Mouse (Mus musculus): ENCODE measurements around the gene Tlr3. TPM values are rescaled to one million over a fixed set of nuclear protein-coding genes. Genes with fewer than 3 reads are reported as not detected.

Gene Tlr3
- total RNA-seq, 2 experiments from 2014 or later = 7.0 to 7.3 TPM

DNA sequence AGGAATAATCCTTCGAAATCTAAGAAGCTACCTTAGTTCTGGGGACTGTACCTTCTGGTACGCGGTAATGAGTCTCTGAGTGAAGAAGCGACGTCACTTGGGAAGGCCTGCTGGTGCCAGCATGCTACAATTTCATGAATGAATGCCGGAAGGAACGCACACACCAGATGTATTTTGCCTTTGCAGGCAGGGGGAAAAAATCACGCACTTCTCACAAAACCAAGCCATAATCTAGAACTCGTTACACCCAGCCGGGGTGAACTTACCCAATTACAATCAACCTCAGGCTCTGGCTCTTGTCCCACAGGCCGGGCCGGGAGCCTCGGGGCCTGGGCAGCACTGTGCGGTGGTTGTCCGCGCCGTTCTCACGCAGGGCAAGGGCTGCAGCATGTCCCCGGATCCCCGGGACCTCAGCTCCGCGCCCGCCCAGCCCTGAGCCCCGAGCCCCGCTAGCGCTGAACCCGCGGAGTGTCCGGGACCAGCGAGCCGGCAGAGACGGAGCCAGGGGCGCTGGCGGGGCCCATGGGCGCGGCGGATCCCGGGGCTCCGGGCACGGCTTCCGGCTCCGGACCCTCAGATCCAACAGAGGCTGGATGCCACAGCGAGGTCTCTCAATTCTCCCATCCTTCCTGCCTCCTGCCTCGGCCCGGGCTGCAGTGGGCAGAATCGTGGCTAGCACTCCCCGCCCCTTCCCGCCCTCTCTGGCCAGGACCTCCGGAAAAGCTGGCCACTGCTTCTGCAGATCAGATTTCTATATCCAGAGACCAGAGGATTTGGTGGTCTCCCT lies 52.6 kb downstream of the Tlr3 start:
- intact Hi-C loops (cut with DNase I) = no loop called here
- DNase-seq (ENCODE audit: low spot score) = peak; percentile 6

DNA sequence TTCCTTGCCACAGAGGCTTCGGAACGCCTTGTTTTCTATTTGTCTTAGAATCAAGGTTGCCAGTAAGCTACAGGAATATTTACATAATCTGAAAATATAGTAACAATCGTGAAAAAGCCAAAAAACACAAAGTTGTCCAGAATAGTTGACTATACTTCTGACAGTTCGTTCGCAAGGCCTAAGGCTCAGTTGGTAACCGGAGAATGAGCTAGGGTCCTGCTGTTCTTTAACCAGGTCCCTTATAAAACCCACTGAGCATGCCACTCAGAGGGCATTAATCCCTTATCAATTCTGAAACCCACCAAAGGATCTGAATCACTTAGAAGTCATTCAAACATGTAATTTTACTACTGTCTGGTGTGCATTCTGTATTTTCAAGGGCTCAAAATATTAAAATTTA lies 55.1 kb downstream of the Tlr3 start:
- intact Hi-C loops (cut with DNase I) = no loop called here

More for the DNA sequence above, 55.1 kb downstream of the Tlr3 start:
- DNase-seq (ENCODE audit: low spot score) = no peak

Other genes starting within 250 kb of the Tlr3 start
- gene F11, start 149.0 kb downstream of the Tlr3 start, total RNA-seq (2021) = not detected
- gene Klkb1, start 116.2 kb downstream of the Tlr3 start, total RNA-seq (2021) = not detected
- not detected for gene Gm45753, start 102.6 kb downstream of the Tlr3 start, total RNA-seq (2021)
- 1 to 10 TPM; 1.9 to 2.1 TPM for gene Cyp4v3, start 77.9 kb downstream of the Tlr3 start, total RNA-seq (2021)
- 1 to 10 TPM; 3.2 to 4.1 TPM for gene Fam149a, start 28.8 kb downstream of the Tlr3 start, total RNA-seq (2021)
- gene Sorbs2, start 96.7 kb upstream of the Tlr3 start, total RNA-seq (2021) = 100 to 1,000 TPM; 572 to 611 TPM